Comparison of ENCODE assay signal across 8 mouse cellular contexts in genomic region chr6:127324984-127325383, GRCm38 (mm10).
A peak's percentile ranks its signal among the peaks of the same experiment; 100 is the strongest.
DNase-seq lines count a peak whose midpoint lies in the region; ATAC-seq and TF ChIP-seq lines count a peak whose summit lies in the region.

No protein-coding gene starts in this region.

- peak; percentile 49 for TF ChIP-seq CTCF in cerebellum, adult 2 months (IDR thresholded peaks at IDR 0.05; ENCODE audit: borderline replicate concordance, insufficient read depth, low read depth, low read length)

- H3K4me1 ChIP-seq in neural tube, embryonic 11.5 days (ENCODE audit: control insufficient read depth, insufficient read depth, low read length) = peaks cover 9% of the 10 kb centered on the region
- no peaks in the 10 kb centered on the region for H3K4me1 ChIP-seq in cerebellum, adult 2 months (ENCODE audit: control insufficient read depth, insufficient read depth, low read length)

- no peak overlapping the region for H3K9ac ChIP-seq in neural tube, embryonic 11.5 days (ENCODE audit: low read length)

- no peak for TF ChIP-seq POLR2A in cerebellum, adult 2 months (IDR thresholded peaks at IDR 0.05; ENCODE audit: borderline replicate concordance, insufficient read depth, low read length)

- H3K27me3 ChIP-seq in neural tube, embryonic 11.5 days (ENCODE audit: control insufficient read depth, insufficient read depth, low read length) = no peaks in the 10 kb centered on the region
- H3K27me3 ChIP-seq in cerebellum, adult 2 months (ENCODE audit: control insufficient read depth, insufficient read depth, low read length) = no peaks in the 10 kb centered on the region

- H3K36me3 ChIP-seq in neural tube, embryonic 11.5 days (ENCODE audit: control insufficient read depth, insufficient read depth, low read length) = no peaks in the 10 kb centered on the region

- H3K9me3 ChIP-seq in neural tube, embryonic 11.5 days (ENCODE audit: control insufficient read depth, low read length) = no peaks in the 10 kb centered on the region

- 65% methylated on average over 5 of the region's 5 CpGs for WGBS in neural tube, embryonic 11.5 days
- 17% methylated on average over 5 of the region's 5 CpGs for WGBS in cerebellum, adult 2 months

- ATAC-seq in neural tube, embryonic 11.5 days (ENCODE audit: insufficient read depth, low FRiP score, low TSS enrichment) = no peak

- no peak overlapping the region for H3K4me2 ChIP-seq in neural tube, embryonic 11.5 days (ENCODE audit: low read depth)

- H3K4me3 ChIP-seq in neural tube, embryonic 11.5 days (ENCODE audit: low read depth, low read length) = no peak overlapping the region
- H3K4me3 ChIP-seq in cerebellum, adult 2 months (replicated peaks; ENCODE audit: insufficient read depth, low read depth, low read length) = no peak overlapping the region

- H3K27ac ChIP-seq in neural tube, embryonic 11.5 days (ENCODE audit: low read depth, low read length) = no peak overlapping the region
- H3K27ac ChIP-seq in cerebellum, adult 2 months (ENCODE audit: insufficient read depth, low read length) = no peak overlapping the region

- peak; percentile 57 for DNase-seq in neural tube, embryonic 11.5 days (ENCODE audit: low spot score)
- DNase-seq in neural tube, embryonic 10.5 days (ENCODE audit: extremely low spot score, low spot score) = no peak
- DNase-seq in cerebellum, adult 2 months = peak; percentile 41 to 54
- DNase-seq in frontal cortex, postnatal 25 days (ENCODE audit: low spot score in 2 of 2) = peak; percentile 32 to 40
- DNase-seq in layer of hippocampus, postnatal 14 days (ENCODE audit: low spot score in 2 of 2) = peak; percentile 52 to 73
- peak; percentile 69 for DNase-seq in lung, postnatal 25 days (ENCODE audit: low spot score)
- DNase-seq in c-Kit-positive CD71-positive TER-119-positive erythroid progenitor cells, embryonic 14.5 days (ENCODE audit: low spot score) = no peak
- no peak for DNase-seq in spleen, postnatal 14 days (ENCODE audit: low spot score in 2 of 2)

Comparison
In these comparisons a context has a peak if more than half of its experiments do, and no peak if none do; other contexts are left out.
1. DNase-seq: peak in neural tube, embryonic 11.5 days (single experiment), cerebellum, adult 2 months (2 of 2), frontal cortex, postnatal 25 days (2 of 2), layer of hippocampus, postnatal 14 days (2 of 2) and lung, postnatal 25 days (single experiment); none in neural tube, embryonic 10.5 days (single experiment), c-Kit-positive CD71-positive TER-119-positive erythroid progenitor cells, embryonic 14.5 days (single experiment) and spleen, postnatal 14 days (0 of 2).